Mouse (Mus musculus): ENCODE results near the gene Rps2.

DNA sequence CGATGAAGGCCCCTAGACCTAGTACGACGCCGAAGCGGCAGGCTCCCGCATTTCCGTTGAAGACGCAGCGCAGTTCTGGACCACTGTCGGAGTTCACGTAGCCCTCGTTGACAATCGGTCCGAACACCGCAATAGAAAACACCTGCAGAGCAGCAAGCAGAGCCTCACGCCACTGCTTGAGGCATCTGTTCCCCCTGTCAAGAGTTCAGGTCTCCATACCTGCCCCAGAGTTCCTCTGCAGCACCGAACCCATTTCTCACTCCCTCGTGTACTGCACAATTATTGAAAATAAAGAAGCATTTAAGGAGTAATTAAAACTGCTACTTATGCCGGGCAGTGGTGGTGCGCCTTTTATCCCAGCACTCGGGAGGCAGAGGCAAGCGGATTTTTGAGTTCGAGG lies 30.3 kb upstream of the Rps2 start:
- no peak for TF ChIP-seq CTCF (IDR thresholded peaks at IDR 0.05; ENCODE audit: low read depth, low read length)
- no peak for TF ChIP-seq POLR2A (IDR thresholded peaks at IDR 0.05; ENCODE audit: borderline replicate concordance, low read depth, low read length)
